Mouse (Mus musculus): ENCODE data around the gene Cdh12.

GRCm38 (mm10) chr15:21297051-21297450, 848.0 kb downstream of the Cdh12 start:
- TF ChIP-seq CTCF (IDR thresholded peaks at IDR 0.05) (no peak), POLR2A (IDR thresholded peaks at IDR 0.05; ENCODE audit: insufficient read depth, low read depth, low read length) (no peak), EP300 (IDR thresholded peaks at IDR 0.05; ENCODE audit: insufficient read depth, low read depth, low read length) (no peak)
